Mouse (Mus musculus) CD4-positive helper T cell, adult 2 months (primary cell): ENCODE measurements around the gene Adgrf4.

ENCODE experiments used
- DNase-seq: peaks from one replicate; pipeline ENCODE4 v3.0.0-alpha.2; 2012; ENCODE audit warnings: low read depth, missing footprints, low spot score

The Adgrf4 gene

DNA sequence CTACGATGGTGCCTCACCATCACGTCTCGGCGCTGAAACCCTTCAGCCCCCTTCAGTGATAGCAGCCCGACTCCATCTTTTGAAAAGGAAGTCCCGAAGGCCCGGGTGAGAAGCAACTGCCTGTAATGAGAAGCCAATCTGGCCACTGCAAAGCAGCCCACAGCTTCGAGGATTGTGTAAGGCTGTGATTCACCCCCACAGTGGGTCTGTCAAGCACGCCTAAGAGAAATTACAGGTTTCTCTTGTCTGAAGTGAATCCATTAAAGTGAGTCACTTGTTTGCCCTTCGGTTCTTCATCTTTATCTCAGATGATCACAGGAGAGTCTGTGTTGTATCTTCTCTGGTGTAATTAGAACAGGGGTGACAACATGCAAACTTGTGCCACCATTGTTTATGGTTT lies at the start of gene Adgrf4:
Gene Adgrf4 (minus strand): TSS at position 149 of the 400 bp plus-strand sequence.
- no peak for DNase-seq

DNA sequence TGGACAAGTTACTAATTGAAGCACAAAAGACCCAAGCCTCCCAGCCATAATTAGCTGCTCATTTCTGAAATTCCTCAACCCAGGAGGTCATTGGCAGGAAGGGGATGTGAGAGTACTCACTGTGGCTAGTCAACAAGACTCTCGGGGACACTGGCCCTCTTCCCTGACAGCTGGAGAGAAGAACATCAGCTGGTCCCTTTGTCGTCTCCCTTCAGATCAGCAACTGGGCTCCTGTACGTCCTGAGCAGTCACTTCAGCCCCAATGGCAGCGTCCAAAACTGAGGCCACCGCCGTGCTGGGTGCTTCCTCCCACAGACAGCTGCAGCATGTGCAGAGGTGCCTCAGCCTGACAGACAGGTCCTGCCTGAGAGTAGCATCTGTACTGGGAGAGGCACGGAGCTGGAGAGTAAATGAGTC lies 49.7 kb upstream of the Adgrf4 start, which contains the start of gene Adgrf2:
Gene Adgrf2 (minus strand): TSS at position 379 of the 417 bp plus-strand sequence.
- DNase-seq, result no peak

DNA sequence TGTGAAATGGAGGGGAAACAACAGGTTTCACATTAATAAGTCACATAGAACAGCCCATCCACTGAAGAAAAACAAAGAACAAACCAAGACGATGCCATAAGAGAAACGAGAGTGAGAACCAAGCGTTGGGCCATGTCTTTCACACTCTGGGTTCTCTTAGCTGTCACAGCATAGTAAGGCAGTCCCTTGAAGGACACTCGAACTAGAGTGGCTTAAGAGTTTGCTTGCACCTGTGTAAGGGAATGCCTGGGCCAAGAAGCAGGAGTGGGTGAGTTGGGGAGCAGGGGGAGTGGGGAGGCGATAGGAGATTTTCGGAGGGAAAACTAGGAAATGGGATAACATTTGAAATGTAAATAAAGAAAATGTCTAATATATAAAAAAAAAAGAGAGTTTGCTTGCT lies 46.7 kb upstream of the Adgrf4 start:
- DNase-seq, result no peak

DNA sequence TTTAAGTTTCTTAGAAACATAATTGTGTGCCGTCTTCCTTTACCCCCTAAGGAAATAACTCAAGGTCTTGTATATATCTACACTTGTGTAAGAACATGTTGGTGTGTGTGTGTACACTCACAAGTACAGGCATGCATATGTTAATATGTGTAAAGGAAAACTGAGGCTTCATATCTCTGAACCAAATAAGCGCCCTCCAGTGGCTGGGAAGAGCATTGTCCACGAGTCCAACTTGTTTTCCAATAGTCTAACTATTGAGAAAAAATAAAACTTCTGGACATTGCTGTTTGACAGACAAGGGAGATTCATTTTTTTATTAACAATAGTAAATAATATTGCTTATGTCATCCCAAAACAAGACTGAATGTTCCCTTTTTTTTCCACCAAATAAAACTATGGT lies 25.1 kb upstream of the Adgrf4 start:
- no peak for DNase-seq

DNA sequence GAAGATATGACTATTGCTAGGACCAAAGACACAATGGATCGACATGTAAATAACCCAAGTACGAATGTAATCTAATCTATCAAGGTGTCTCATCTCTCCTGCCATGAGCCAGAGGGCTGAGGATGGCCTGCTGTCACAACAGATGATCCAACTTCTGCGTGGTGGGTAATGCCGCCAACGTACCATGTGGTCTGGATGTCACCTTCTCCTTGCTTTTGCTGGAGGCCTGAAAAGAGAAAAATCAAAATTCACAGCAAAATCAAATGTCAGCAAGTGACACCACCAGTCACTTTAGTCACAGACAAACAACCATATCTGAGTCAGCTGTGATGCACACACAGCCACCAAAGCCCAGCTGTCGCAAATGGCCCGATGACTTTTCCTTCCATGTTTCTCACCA lies 22.9 kb upstream of the Adgrf4 start:
- no peak for DNase-seq

DNA sequence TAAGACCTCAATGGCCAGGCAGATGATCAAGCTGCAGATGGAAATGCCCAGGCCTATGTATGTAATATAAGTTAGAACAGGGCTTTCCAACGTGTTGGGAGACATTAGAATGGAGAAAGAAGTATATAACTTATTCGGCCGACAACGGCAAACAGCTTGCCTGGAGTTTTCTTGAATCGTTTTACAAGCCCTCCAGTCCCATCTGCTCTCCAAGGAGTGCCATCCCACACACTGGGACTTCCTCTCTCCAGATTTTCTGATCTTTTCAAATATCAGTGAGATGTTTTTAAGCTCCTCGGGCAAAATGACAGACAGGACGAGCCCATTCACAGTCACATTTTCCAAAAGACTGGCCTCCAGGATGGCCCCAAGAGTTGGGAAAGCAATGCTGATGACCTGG lies 18.6 kb upstream of the Adgrf4 start:
- no peak for DNase-seq

DNA sequence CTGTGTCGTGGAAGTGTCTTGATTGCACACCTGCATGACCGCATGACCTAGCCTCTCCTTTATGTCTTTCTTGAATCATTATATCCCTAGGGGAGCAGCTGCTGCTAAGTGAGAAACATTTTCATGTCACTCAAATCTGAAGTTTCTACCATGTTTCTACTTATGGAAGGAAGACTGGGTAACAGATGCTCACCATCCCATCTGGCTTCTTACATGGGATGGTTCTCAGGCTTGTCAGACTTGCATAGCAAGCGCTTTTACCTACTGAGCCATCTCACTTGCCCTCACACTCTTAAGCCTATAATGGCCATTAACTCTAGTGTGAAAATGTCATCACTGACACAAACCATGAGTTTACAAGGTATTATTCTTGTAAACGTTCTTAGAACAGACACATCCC lies 13.5 kb upstream of the Adgrf4 start:
- no peak for DNase-seq

DNA sequence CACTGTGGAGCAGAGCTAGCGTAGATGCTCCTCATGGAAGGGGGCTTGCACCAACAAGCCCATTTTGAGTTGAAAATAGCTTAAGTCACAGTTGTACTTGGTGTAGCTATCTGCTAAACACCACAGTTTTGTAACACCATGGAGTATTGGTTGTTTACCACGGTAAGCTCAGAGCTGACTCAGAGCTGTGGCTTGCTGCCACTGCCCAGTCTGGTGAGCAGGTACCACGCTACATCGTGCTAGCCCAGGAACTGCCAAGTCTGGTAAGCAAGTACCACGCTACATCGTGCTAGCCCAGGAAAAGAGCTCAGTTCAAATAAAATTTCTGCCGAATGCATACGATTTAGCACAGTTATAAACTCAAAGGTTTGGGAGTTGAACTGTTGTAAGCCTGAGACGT lies 10.1 kb upstream of the Adgrf4 start:
- DNase-seq, result no peak

DNA sequence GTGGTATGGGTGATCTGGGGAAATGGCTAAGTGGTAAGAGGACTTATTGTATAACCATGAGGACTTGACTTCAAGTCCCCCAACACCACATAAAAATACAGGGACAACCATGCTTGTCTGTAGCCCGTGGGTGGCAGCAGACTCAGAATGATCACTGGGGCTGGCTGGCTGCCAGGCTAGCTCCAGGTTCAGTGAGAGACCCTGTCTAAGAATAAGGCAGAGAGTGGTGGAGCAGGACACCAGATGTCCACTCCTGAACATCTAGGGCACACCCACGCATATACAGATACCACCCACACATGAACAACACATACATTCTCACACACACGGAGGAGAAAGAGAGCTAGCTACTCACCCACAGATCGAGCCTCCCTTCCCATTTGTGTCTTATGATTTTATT lies 2.6 kb upstream of the Adgrf4 start:
- no peak for DNase-seq

DNA sequence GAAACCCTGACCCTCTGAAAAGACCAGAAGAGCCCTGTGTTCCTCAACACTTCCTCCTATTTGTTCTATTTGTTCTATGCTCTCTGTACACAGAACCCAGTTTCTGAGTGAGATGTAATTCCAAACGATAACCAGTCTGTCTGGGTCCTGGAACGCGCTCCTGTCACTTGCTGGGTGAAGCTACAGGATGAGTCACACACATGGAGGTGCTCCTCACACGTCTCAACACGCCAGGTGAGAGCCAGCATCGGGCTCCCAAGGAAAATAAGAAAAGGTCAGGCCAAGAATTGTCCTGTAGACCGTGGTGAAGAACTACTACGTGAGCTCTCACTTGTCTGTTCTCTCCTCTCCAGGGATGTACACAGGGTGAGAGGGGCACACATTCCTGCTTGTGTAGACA lies 1.6 kb downstream of the Adgrf4 start:
- no peak for DNase-seq

DNA sequence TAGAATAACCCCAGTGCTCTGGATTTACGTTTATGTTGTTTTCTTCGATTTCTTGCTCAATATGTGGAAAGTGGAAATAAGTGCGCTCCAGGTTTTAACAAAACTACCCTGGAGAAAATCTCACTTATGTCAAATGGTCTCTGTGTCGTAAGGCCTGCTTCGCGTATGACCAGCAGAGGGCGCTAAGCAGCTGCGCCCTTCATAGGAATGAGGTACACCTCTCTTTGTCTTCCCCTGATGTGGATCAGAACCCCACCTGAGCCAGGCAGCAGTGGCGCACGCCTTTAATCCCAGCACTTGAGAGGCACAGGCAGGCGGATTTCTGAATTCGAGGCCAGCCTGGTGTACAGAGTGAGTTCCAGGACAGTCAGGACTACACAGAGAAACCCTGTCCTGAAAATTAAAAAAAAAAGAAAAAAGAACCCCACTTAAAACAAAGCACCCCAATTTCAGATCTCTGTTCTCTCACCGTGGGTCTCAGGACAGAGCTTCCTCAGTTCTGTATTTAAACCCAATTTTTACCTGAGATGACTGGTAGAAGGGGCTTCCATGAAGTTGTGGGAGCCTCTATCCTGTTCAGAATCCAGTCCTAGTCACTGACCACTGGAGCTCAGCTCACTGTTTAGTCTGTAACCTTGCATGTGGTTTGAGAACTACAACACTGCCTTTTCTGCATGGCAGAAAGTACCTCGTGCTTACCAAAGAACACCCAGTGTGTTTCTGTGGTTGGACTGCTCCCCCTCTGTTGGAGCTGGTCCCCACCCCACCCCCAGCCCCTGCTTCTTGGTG lies 33.3 kb downstream of the Adgrf4 start:
- DNase-seq, result peak; percentile 21

DNA sequence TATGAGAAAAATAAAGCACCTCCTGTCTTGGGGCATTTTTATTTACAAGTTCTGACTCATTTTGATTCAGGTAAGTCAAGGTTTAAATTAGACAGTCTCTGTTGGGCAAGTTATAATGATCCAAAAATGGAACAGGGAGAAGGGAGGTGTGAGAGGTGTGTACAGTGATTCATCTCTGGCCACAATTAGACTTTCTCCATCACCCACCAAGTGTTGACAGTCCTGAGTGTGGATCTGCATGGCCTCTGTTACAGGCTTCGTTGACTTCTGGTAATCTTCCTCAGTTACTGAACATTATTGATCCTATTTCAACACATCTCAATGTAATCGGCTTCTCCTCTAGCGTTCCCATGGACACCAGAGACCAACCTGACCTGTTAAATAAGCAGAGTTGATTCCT lies 48.7 kb downstream of the Adgrf4 start:
- DNase-seq, result no peak

DNA sequence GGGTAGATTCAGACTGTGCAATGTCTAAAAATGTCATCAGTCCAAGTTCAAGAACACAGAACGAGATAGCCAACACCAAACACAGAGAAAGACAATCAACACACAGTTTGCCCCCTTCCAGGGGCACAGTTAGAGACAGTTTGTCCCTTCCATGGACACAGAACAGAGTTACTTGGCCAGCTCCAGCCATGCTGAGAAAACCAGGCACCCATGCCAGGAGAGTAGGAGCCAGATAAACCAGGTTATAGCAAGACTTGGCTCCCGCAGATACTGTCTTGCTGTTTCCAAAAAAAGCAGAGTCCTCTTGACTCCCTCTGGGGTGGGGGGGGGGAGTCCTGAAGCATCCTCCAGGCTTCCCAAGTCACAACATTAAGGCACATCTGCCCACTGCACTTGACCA lies 61.9 kb downstream of the Adgrf4 start:
- no peak for DNase-seq

DNA sequence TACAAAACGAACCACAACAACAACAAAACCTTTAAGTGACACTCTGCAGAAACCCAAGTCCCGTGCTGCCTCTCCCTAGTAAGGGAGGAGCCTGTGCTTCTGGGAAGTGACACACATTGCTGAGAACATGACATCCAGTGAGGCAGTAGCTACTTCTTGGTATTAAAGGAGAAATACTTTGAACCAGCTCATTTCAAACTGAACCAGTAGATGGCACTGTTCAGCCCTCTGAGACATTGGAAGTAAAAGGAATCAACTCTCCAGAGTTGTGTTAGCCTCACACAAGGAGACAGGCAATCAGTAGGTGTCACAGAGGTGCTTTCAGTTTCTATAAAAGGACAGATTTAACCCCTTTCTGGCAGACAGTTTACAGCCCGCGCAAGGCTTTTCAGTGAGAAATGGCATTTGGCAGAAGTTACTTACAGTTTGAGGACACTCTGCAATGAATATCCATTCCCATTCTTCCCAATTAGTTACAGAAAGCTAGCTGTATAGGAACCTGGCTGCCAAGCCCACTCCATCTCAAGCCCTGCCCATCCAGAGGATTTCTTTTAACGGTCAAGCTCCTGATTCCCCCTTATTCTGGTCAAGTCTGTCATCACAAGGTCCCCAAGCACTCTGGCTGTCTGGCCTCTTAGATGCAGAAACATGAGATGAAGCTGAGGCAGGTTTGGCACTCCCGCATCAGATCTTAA lies 78.9 kb downstream of the Adgrf4 start:
- DNase-seq, result peak; percentile 9

DNA sequence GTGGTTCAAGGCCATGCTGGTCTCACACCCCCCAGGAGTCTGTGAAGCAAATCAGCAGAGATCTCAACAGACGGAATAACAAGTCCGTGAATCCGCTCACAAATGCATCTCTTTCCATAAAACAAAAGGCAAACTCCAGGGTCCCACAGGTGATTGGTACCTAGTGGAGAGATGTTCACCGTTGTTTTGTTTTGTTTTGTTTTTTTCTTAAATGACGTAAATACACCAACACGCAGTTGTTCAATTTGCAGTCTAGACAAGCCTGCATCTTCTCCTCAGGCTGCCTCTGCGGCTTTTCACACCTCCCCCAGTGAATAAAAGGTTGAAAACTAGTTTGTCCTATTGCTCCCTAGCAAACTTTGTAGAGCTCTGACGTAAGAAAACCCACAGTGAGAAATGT lies 80.8 kb downstream of the Adgrf4 start, which contains the start of gene Opn5:
Gene Opn5 (minus strand): TSS at position 101 of the 400 bp plus-strand sequence.
- no peak for DNase-seq

DNA sequence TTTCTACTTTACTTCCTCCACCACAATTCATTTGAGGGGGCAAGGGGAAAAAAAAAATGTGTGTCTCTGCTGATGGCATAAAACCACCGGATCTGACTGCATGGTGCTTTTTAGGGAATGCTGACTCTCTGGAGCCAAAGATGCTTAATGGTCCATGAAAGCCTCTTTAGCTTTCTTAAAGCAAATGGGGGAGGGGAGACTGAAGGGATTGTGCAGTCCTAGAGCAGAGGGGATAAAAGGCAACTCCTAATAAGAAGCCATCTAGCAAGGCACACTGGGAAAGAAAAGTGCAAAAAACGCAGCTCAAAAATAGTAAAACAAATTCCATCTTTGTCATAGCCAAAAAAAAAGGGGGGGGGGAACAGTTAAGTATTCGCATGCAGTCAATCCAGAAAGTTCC lies 83.8 kb downstream of the Adgrf4 start:
- DNase-seq, result no peak
